Mouse (Mus musculus) MEL (cell line): ENCODE data around the gene Apba2. TPM values are rescaled to one million over a fixed set of nuclear protein-coding genes. Genes with fewer than 3 reads are reported as not detected.

Experiments
- DNase-seq: peaks from one replicate; pipeline ENCODE4 v3.0.0; 2011; ENCODE audit warnings: low read depth, low spot score
- H3K27ac ChIP-seq: 2 replicates; pipeline ENCODE4 v1.5.1; 2012; ENCODE audit warnings: low read depth, mild to moderate bottlenecking, control low read depth, low read length, moderate library complexity; ENCODE audit not compliant: control insufficient read depth
- H3K27me3 ChIP-seq, 2 experiments: fragments of 150-350 bp in 1 of 2; sonication (generic) in 1 of 2; 2 replicates each; pipeline ENCODE4 v1.6.1; 2012; ENCODE audit warnings: low read length in 2 of 2, mild to moderate bottlenecking in 2 of 2, improper control_type of control experiment in 1 of 2, moderate library complexity in 1 of 2; ENCODE audit not compliant: insufficient read depth in 2 of 2, control insufficient read depth in 1 of 2
- H3K36me3 ChIP-seq, 2 experiments: 2 replicates each; pipeline ENCODE4 v1.6.1; 2012 to 2014; ENCODE audit warnings: low read length in 2 of 2, improper control_type of control experiment in 1 of 2, inconsistent platforms in 1 of 2, mild to moderate bottlenecking in 1 of 2; ENCODE audit not compliant: insufficient read depth in 2 of 2, control insufficient read depth in 1 of 2
- H3K4me1 ChIP-seq, 2 experiments: fragments of 150-350 bp in 1 of 2; sonication (generic) in 1 of 2; 2 replicates each; pipeline ENCODE4 v1.6.1; 2012; ENCODE audit warnings: low read length in 2 of 2, improper control_type of control experiment in 1 of 2, mild to moderate bottlenecking in 1 of 2; ENCODE audit not compliant: insufficient read depth in 2 of 2, control insufficient read depth in 1 of 2
- H3K4me3 ChIP-seq, 2 experiments: fragments of 150-350 bp in 1 of 2; sonication (generic) in 1 of 2; 2 replicates each; pipeline ENCODE4 v1.5.1; 2012; ENCODE audit warnings: low read depth in 2 of 2, low read length in 2 of 2, mild to moderate bottlenecking in 2 of 2, moderate library complexity in 2 of 2, control low read depth in 1 of 2, improper control_type of control experiment in 1 of 2; ENCODE audit not compliant: control insufficient read depth in 1 of 2, insufficient read depth in 1 of 2
- H3K79me2 ChIP-seq: 2 replicates; pipeline ENCODE4 v1.6.1; 2012; ENCODE audit warnings: mild to moderate bottlenecking, low read length, moderate library complexity; ENCODE audit not compliant: control insufficient read depth, poor library complexity, insufficient read depth
- H3K9ac ChIP-seq: 2 replicates; pipeline ENCODE4 v1.6.1; 2012; ENCODE audit warnings: low read depth, mild to moderate bottlenecking, control low read depth, low read length, moderate library complexity; ENCODE audit not compliant: control insufficient read depth, poor library complexity, severe bottlenecking
- H3K9me3 ChIP-seq: fragments of 150-350 bp; sonication (generic); replicated peaks from 2 replicates; pipeline ENCODE4 v1.6.1; 2012; ENCODE audit warnings: mild to moderate bottlenecking, low read length, improper control_type of control experiment, moderate library complexity; ENCODE audit not compliant: insufficient read depth
- BHLHE40 ChIP-seq: IDR thresholded peaks from 2 replicates; pipeline ENCODE4 v1.6.1; 2012; ENCODE audit warnings: low read depth, mild to moderate bottlenecking, inconsistent platforms, low read length, improper control_type of control experiment, borderline replicate concordance
- CTCF ChIP-seq, 3 experiments: IDR thresholded peaks in 2 of 3; conservative IDR thresholded peaks in 1 of 3; 2 replicates each; pipeline ENCODE4 v1.5.1; 2011 to 2012; ENCODE audit warnings: low read length in 3 of 3, low read depth in 2 of 3, mild to moderate bottlenecking in 2 of 3, improper control_type of control experiment in 1 of 3, inconsistent platforms in 1 of 3, mixed read lengths in 1 of 3, moderate library complexity in 1 of 3; ENCODE audit not compliant: control insufficient read depth in 1 of 3, insufficient read depth in 1 of 3, poor library complexity in 1 of 3, severe bottlenecking in 1 of 3
- ELF1 ChIP-seq: IDR thresholded peaks from 2 replicates; pipeline ENCODE4 v1.6.1; 2014; ENCODE audit warnings: low read depth, mild to moderate bottlenecking, inconsistent platforms, low read length, improper control_type of control experiment, moderate library complexity
- EP300 ChIP-seq, 2 experiments: IDR thresholded peaks; 2 replicates each; pipeline ENCODE4 v1.6.1; 2011; ENCODE audit warnings: improper control_type of control experiment in 2 of 2, low read length in 2 of 2, low read depth in 1 of 2, mild to moderate bottlenecking in 1 of 2
- ETS1 ChIP-seq: IDR thresholded peaks from 2 replicates; pipeline ENCODE4 v1.6.1; 2012; ENCODE audit warnings: low read depth, mild to moderate bottlenecking, inconsistent platforms, low read length, improper control_type of control experiment, moderate library complexity
- GABPA ChIP-seq: IDR thresholded peaks from 2 replicates; pipeline ENCODE4 v1.6.1; 2012; ENCODE audit warnings: low read depth, mild to moderate bottlenecking, inconsistent platforms, low read length, improper control_type of control experiment, moderate library complexity
- GATA1 ChIP-seq: IDR thresholded peaks from 2 replicates; pipeline ENCODE4 v1.6.1; 2011; ENCODE audit warnings: low read depth, low read length, improper control_type of control experiment
- HCFC1 ChIP-seq: IDR thresholded peaks from 2 replicates; pipeline ENCODE4 v1.6.1; 2012; ENCODE audit warnings: low read depth, mild to moderate bottlenecking, inconsistent platforms, low read length, improper control_type of control experiment, moderate library complexity
- MAFK ChIP-seq: IDR thresholded peaks from 2 replicates; pipeline ENCODE4 v1.6.1; 2011; ENCODE audit warnings: low read depth, mild to moderate bottlenecking, low read length, improper control_type of control experiment, borderline replicate concordance
- MAX ChIP-seq: IDR thresholded peaks from 2 replicates; pipeline ENCODE4 v1.6.1; 2011; ENCODE audit warnings: low read length, improper control_type of control experiment
- MYB ChIP-seq: IDR thresholded peaks from 2 replicates; pipeline ENCODE4 v1.6.1; 2011; ENCODE audit warnings: mild to moderate bottlenecking, low read depth, low read length, improper control_type of control experiment
- MYC ChIP-seq: IDR thresholded peaks from 2 replicates; pipeline ENCODE4 v1.6.1; 2011; ENCODE audit warnings: low read depth, mild to moderate bottlenecking, low read length, improper control_type of control experiment, moderate library complexity
- NRF1 ChIP-seq: IDR thresholded peaks from 2 replicates; pipeline ENCODE4 v1.6.1; 2014; ENCODE audit warnings: low read depth, mild to moderate bottlenecking, inconsistent platforms, low read length, improper control_type of control experiment, moderate library complexity; ENCODE audit not compliant: poor library complexity, insufficient read depth, severe bottlenecking
- POLR2A ChIP-seq, 2 experiments: IDR thresholded peaks; 2 replicates each; pipeline ENCODE4 v1.6.1; 2011 to 2012; ENCODE audit warnings: low read length in 2 of 2, mild to moderate bottlenecking in 2 of 2, control low read depth in 1 of 2, improper control_type of control experiment in 1 of 2, low read depth in 1 of 2, moderate library complexity in 1 of 2; ENCODE audit not compliant: control insufficient read depth in 1 of 2, insufficient read depth in 1 of 2, poor library complexity in 1 of 2
- POLR2AphosphoS2 ChIP-seq: IDR thresholded peaks from 2 replicates; pipeline ENCODE4 v1.6.1; 2011; ENCODE audit warnings: low read length, improper control_type of control experiment
- RAD21 ChIP-seq: IDR thresholded peaks from 2 replicates; pipeline ENCODE4 v1.6.1; 2011; ENCODE audit warnings: mild to moderate bottlenecking, low read depth, low read length, improper control_type of control experiment
- RCOR1 ChIP-seq: IDR thresholded peaks from 2 replicates; pipeline ENCODE4 v1.6.1; 2012; ENCODE audit warnings: low read depth, mild to moderate bottlenecking, inconsistent platforms, low read length, improper control_type of control experiment
- SIN3A ChIP-seq: IDR thresholded peaks from 2 replicates; pipeline ENCODE4 v1.6.1; 2012; ENCODE audit warnings: low read length, improper control_type of control experiment, inconsistent platforms
- SMC3 ChIP-seq: IDR thresholded peaks from 2 replicates; pipeline ENCODE4 v1.6.1; 2011; ENCODE audit warnings: low read depth, low read length, improper control_type of control experiment
- TBP ChIP-seq: IDR thresholded peaks from 2 replicates; pipeline ENCODE4 v1.8.0; 2011; ENCODE audit warnings: low read depth, low read length, improper control_type of control experiment
- USF1 ChIP-seq: IDR thresholded peaks from 2 replicates; pipeline ENCODE4 v1.6.1; 2014; ENCODE audit warnings: low read depth, mild to moderate bottlenecking, inconsistent platforms, low read length, improper control_type of control experiment, moderate library complexity
- ZC3H11A ChIP-seq: IDR thresholded peaks from 2 replicates; pipeline ENCODE4 v1.6.1; 2012; ENCODE audit warnings: low read depth, mild to moderate bottlenecking, inconsistent platforms, low read length, improper control_type of control experiment
- ZKSCAN1 ChIP-seq: IDR thresholded peaks from 2 replicates; pipeline ENCODE4 v1.6.1; 2012; ENCODE audit warnings: low read depth, mild to moderate bottlenecking, inconsistent platforms, low read length, improper control_type of control experiment, moderate library complexity
- ZMIZ1 ChIP-seq: IDR thresholded peaks from 2 replicates; pipeline ENCODE4 v1.6.1; 2012; ENCODE audit warnings: low read depth, mild to moderate bottlenecking, inconsistent platforms, low read length, improper control_type of control experiment, moderate library complexity
- polyA plus RNA-seq, 2 experiments: library from polyadenylated mRNA; stranded (reverse) in 1 of 2; unstranded in 1 of 2; fragments of >175 nt in 1 of 2; fragments of >200 nt in 1 of 2; gene quantifications; 2 replicates each; pipeline versions ENCODE4 v1.2.1 to v1.2.4; 2012; ENCODE audit warnings: low replicate concordance in 2 of 2, low read depth in 1 of 2; ENCODE audit not compliant: insufficient read length in 2 of 2, insufficient read depth in 1 of 2, missing spikeins in 1 of 2
- total RNA-seq: library from RNA; depleted of rRNA; stranded (reverse); fragments of 300-350 nt; gene quantifications from 2 replicates; pipeline ENCODE4 v1.2.3, GENCODE M21; 2012

The Apba2 gene
- total and polyA plus RNA-seq, 3 experiments: not detected

- Histone ChIP-seq H3K9me3 (no peaks in the 10 kb centered on the region), H3K4me1 (no peaks in the 10 kb centered on the region), H3K27ac (no peak overlapping the region), H3K36me3 (no peaks in the 10 kb centered on the region), H3K27me3 (no peaks in the 10 kb centered on the region), H3K79me2 (no peaks in the 10 kb centered on the region), H3K9ac (no peak overlapping the region), H3K4me3 (no peak overlapping the region)
- DNase-seq: no peak
- TF ChIP-seq RAD21 (no peak), NRF1 (no peak), GATA1 (no peak), BHLHE40 (no peak), MYB (no peak), CTCF (IDR thresholded peaks at IDR 0.05 in 2 of 3, conservative IDR thresholded peaks at IDR 0.05 in 1 of 3; ENCODE audit: control insufficient read depth in 1 of 3, insufficient read depth in 1 of 3, low read depth in 2 of 3, low read length in 3 of 3, poor library complexity in 1 of 3, severe bottlenecking in 1 of 3) (no peak), POLR2A (IDR thresholded peaks at IDR 0.05; ENCODE audit: control insufficient read depth in 1 of 2, insufficient read depth in 1 of 2, low read depth in 1 of 2, low read length in 2 of 2, poor library complexity in 1 of 2) (no peak), ZKSCAN1 (no peak), GABPA (no peak), ZC3H11A (no peak), SIN3A (no peak)
Observed at GRCm38 (mm10) chr7:64696521-64697281, 195.2 kb downstream of the Apba2 start.

- H3K9me3 ChIP-seq: no peaks in the 10 kb centered on the region
- no peaks in the 10 kb centered on the region for H3K27me3 ChIP-seq
- no peak for TF ChIP-seq GATA1
- TF ChIP-seq RAD21: no peak
- no peak for DNase-seq
- no peaks in the 10 kb centered on the region for H3K36me3 ChIP-seq
- no peaks in the 10 kb centered on the region for H3K4me1 ChIP-seq
- no peak overlapping the region for H3K4me3 ChIP-seq
- H3K9ac ChIP-seq: no peak overlapping the region
- H3K27ac ChIP-seq: no peak overlapping the region
- H3K79me2 ChIP-seq: no peaks in the 10 kb centered on the region
Observed at GRCm38 (mm10) chr7:64697791-64698337, 196.4 kb downstream of the Apba2 start.

GRCm38 (mm10) chr7:64704060-64704595 lies 202.6 kb downstream of the Apba2 start:
- H3K4me1 ChIP-seq: no peaks in the 10 kb centered on the region
- H3K9ac ChIP-seq: no peak overlapping the region
- no peak overlapping the region for H3K27ac ChIP-seq
- peak; percentile 10 for DNase-seq
- no peaks in the 10 kb centered on the region for H3K9me3 ChIP-seq
- no peak overlapping the region for H3K4me3 ChIP-seq
- H3K27me3 ChIP-seq: no peaks in the 10 kb centered on the region
- no peaks in the 10 kb centered on the region for H3K36me3 ChIP-seq
- H3K79me2 ChIP-seq: no peaks in the 10 kb centered on the region
- TF ChIP-seq MAX: no peak
- no peak for TF ChIP-seq EP300 (IDR thresholded peaks at IDR 0.05; ENCODE audit: low read depth in 1 of 2, low read length in 2 of 2)
- no peak for TF ChIP-seq BHLHE40
- no peak for TF ChIP-seq ETS1
- TF ChIP-seq NRF1: no peak
- no peak for TF ChIP-seq SMC3
- TF ChIP-seq MYC: no peak
- TF ChIP-seq USF1: no peak
- TF ChIP-seq MAFK: no peak
- no peak for TF ChIP-seq ZMIZ1
- no peak for TF ChIP-seq ELF1
- no peak for TF ChIP-seq TBP
- TF ChIP-seq CTCF (IDR thresholded peaks at IDR 0.05 in 2 of 3, conservative IDR thresholded peaks at IDR 0.05 in 1 of 3; ENCODE audit: control insufficient read depth in 1 of 3, insufficient read depth in 1 of 3, low read depth in 2 of 3, low read length in 3 of 3, poor library complexity in 1 of 3, severe bottlenecking in 1 of 3): no peak
- no peak for TF ChIP-seq HCFC1
- TF ChIP-seq POLR2AphosphoS2: no peak
- no peak for TF ChIP-seq RCOR1
